Mouse (Mus musculus) embryonic facial prominence, embryonic 11.5 days (tissue): ENCODE data around the gene Bcl2. TPM values are rescaled to one million over a fixed set of nuclear protein-coding genes. Genes with fewer than 3 reads are reported as not detected.
A peak's percentile ranks its signal among the peaks of the same experiment; 100 is the strongest.

Source experiments
- ATAC-seq: fragments of 200-750 bp; cut with Nextera tagmentation; replicated peaks from 2 replicates; pipeline ENCODE4 v1.8.0; 2017; ENCODE audit warnings: low read depth; ENCODE audit not compliant: insufficient number of reproducible peaks, low FRiP score, low TSS enrichment
- DNase-seq: peaks from one replicate; pipeline ENCODE4 v3.0.0-alpha.2; 2015; ENCODE audit warnings: low spot score
- H3K27ac ChIP-seq: fragments of 300-500 bp; sonication (generic); replicated peaks from 2 replicates; pipeline ENCODE4 v1.5.1; 2014; ENCODE audit warnings: mild to moderate bottlenecking, low read depth, low read length, control low read depth
- H3K27me3 ChIP-seq: fragments of 300-500 bp; sonication (generic); 2 replicates; pipeline ENCODE4 v1.6.1; 2014; ENCODE audit warnings: mild to moderate bottlenecking, low read length, moderate library complexity, mixed read lengths; ENCODE audit not compliant: control insufficient read depth, insufficient read depth
- H3K36me3 ChIP-seq: fragments of 300-500 bp; sonication (generic); replicated peaks from 2 replicates; pipeline ENCODE4 v1.6.1; 2014; ENCODE audit warnings: low read depth, mild to moderate bottlenecking, low read length, moderate library complexity, mixed read lengths; ENCODE audit not compliant: control insufficient read depth, insufficient read depth
- H3K4me1 ChIP-seq: fragments of 300-500 bp; sonication (generic); 2 replicates; pipeline ENCODE4 v1.6.1; 2014; ENCODE audit warnings: low read length, mixed read lengths; ENCODE audit not compliant: control insufficient read depth, insufficient read depth
- H3K4me2 ChIP-seq: fragments of 300-500 bp; sonication (generic); 2 replicates; pipeline ENCODE4 v1.6.1; 2014; ENCODE audit warnings: low read depth, mild to moderate bottlenecking, control low read depth, low read length, moderate library complexity
- H3K4me3 ChIP-seq: fragments of 300-500 bp; sonication (generic); 2 replicates; pipeline ENCODE4 v1.5.1; 2014; ENCODE audit warnings: low read depth, low read length, control low read depth
- H3K9ac ChIP-seq: fragments of 300-500 bp; sonication (generic); replicated peaks from 2 replicates; pipeline ENCODE4 v1.6.1; 2014; ENCODE audit warnings: mild to moderate bottlenecking, control low read depth, low read length
- H3K9me3 ChIP-seq: fragments of 300-500 bp; sonication (generic); replicated peaks from 2 replicates; pipeline ENCODE4 v1.6.1; 2016; ENCODE audit warnings: mild to moderate bottlenecking, low read length, inconsistent platforms, mixed read lengths; ENCODE audit not compliant: control insufficient read depth
- WGBS: fragments of 180-500 bp; shearing (Covaris S2); extraction: QIAGEN DNeasy Blood & Tissue Kit; methylation state at CpG from one replicate; pipeline ENCODE4 v1.1.7; 2014; 5-methylcytosine and 5-hydroxymethylcytosine counted together
- polyA plus RNA-seq: library from polyadenylated mRNA; unstranded; fragments of >200 nt; fragmentation: Nextera tagmentation; extraction: Ambion mirVana; gene quantifications from 2 replicates; pipeline ENCODE4 v1.2.1, GENCODE M21; 2014

Gene Bcl2
- 7.1 and 7.6 TPM in 2 replicates for polyA plus RNA-seq

DNA sequence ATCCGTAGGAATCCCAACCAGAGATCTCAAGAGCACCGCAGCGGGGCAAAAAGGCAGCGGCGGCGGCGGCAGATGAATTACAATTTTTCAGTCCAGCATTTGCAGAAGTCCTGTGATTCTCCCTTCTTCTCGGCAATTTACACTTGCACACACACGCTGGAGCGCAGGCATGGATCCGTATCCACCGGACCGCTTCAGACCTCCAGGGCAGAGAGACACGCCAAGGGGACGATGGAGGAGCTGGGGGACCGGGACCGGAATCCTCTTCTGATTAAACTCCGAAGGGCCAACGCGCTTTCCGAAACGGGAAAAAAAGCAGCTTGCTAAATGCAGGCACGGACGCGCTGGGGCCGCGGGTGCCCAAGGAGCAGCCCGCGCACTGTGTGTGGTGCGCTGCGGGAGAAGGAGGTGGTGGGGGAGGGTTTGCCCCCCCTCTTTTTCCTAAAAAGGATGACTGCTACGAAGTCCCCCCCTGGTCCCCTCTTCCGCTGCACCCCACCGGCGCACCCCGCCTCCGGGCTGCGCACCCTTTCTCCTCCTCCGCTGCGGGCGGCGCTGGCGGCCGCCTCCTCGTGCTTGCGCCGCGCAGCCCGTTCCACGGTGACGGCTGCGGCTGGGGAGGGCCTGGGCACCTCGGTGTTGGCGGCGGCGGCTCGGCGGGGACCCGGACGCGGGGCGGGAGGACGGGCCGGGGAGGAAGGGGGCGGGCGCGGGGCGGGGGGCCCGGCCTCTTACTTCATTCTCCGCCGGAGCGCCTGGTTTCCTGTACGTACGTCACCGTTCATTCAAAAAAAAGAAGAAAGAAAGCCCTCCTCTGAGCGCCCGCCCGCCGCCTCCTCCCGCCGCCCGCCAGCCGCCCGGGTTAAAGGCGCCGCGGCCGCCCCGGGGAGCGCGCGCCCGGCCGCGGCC, at the start of gene Bcl2:
Gene Bcl2, minus strand, starts transcription at position 654 of the 909 bp plus-strand sequence.
- peak within 1 kb of the TSS; percentile 89 for H3K4me2 ChIP-seq
- no peaks in the 10 kb centered on the region for H3K36me3 ChIP-seq
- H3K4me1 ChIP-seq, result peaks cover 4% of the 10 kb centered on the region; the same call in 1 of the 2 replicates
- H3K9me3 ChIP-seq, result no peaks in the 10 kb centered on the region
- WGBS, result 0% methylated on average over 54 of the region's 95 CpGs
- H3K4me3 ChIP-seq, result peak within 1 kb of the TSS; percentile 66
- peak within 1 kb of the TSS; percentile 90 for H3K9ac ChIP-seq
- DNase-seq (peak; percentile 83), ATAC-seq (peak; percentile 84)
- H3K27ac ChIP-seq, result peak within 1 kb of the TSS; percentile 77
- H3K27me3 ChIP-seq, result no peaks in the 10 kb centered on the region

DNA sequence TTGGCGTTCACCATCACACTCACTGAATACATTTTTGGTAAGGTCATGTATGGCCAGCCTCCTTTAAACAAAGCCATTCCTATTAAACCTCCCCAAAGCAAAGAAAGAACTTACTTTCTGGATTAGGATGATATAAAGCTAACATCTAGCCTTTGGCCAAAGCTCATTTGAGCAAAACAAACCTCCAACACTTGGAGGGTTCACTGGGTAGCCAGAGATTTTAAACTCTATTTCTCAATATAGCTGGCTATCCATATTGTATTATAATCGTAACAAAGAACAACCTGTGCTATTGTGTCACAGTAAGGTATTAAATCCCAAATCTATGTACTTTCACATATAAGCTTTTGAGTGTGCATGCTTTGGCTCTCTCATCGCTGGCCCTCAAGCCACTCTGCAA, 46.7 kb upstream of the Bcl2 start:
- Histone ChIP-seq H3K4me1 (no peaks in the 10 kb centered on the region), H3K9me3 (no peaks in the 10 kb centered on the region), H3K36me3 (no peaks in the 10 kb centered on the region), H3K27ac (no peak overlapping the region), H3K4me2 (no peak overlapping the region), H3K9ac (no peak overlapping the region), H3K27me3 (no peaks in the 10 kb centered on the region), H3K4me3 (no peak overlapping the region)
- 86% methylated on average over 3 of the region's 3 CpGs for WGBS
- DNase-seq, result no peak
- no peak for ATAC-seq

DNA sequence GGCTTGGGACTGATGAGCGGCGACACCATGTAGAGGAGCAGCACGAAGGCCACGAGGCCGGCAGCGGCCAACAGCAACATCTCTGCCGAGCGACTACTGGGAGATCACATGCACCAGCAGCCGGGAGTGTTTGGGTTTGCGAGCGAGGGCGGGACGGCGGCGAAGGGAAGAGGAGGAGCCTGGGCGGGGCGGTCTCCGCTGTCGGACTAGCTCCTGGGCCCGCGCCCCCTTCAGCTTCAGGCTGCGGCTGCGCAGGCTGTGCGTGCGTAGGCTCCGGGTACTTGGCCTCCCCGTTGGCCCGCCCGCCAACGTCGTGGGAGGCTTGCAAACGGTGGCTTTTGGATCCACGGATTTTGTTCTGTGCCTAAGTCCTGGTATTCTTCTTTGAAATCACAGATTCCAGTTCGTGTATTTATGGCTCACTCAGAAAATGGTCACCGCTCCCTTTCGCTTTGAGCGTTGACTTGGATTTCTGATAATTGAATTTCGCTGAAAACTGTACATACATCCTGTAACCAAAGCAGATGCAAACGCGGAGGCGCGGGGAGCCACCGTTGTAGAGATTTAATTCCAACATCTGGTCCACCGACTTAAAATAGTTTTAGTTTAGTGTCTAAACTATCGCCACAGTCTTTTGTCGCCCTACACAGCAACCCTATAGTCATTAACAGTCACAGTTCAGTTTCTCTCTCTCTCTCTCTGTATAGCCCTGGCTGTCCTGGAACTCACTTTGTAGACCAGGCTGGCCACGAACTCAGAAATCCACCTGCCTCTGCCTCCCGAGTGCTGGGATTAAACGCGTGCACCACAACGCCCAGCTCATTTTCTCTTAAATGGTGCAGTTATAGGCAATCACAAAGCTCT, 45.7 kb upstream of the Bcl2 start, which contains the start of gene Kdsr:
Gene Kdsr, minus strand, starts transcription at position 156 of the 864 bp plus-strand sequence.
- Histone ChIP-seq H3K4me1 (no peaks in the 10 kb centered on the region), H3K36me3 (no peaks in the 10 kb centered on the region), H3K27me3 (no peaks in the 10 kb centered on the region), H3K27ac (peak within 1 kb of the TSS; percentile 70), H3K4me3 (peak within 1 kb of the TSS; percentile 51), H3K9me3 (no peaks in the 10 kb centered on the region), H3K4me2 (peak within 1 kb of the TSS; percentile 88), H3K9ac (peak within 1 kb of the TSS; percentile 70)
- ATAC-seq (peak; percentile 99), DNase-seq (peak; percentile 97)
- 4% methylated on average over 43 of the region's 51 CpGs for whole genome bisulfite sequencing

DNA sequence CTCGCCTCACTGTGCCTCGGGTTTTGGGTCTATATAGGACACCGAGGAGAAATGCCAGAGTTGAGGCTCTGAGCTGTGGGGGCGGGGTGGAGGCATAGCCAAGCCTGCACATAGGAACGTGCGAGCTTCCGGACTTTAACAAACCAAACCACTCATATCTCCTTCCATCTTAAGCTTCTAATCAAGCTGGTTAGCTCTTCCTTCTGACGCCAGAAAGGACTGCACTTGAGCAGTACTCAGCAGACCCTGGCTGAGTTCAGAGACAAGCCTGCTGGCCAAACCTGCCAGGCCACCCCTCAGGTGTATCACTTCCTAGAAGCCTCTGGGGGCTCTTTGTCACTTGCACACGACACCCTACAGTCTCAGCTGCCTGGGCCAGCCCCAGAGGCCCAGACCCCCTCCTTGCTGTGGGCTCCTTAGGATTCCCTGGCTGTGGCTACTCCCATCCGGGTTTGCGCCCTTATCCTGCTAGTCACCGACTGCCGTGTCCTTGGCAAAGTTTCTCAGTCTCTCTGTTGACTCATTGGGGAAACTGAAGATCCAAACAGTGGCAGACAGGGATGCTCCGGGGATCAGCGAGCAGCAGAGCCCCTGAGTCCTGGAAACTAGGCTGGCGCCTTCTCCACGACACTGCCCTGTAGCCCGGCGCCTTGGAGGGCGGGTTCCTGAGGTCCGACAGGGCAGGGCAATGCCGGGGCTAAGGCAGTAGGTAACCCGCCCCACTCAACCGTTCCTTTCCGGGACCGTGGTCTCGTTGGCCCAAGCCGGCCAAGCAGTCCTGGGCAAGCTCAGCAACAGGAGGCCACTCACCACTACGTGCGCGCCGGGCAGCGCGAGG, 44.9 kb upstream of the Bcl2 start:
- no peaks in the 10 kb centered on the region for H3K27me3 ChIP-seq
- DNase-seq (peak; percentile 27), ATAC-seq (peak; percentile 53)
- peak overlapping the region; percentile 70 for H3K9ac ChIP-seq
- H3K4me1 ChIP-seq, result no peaks in the 10 kb centered on the region
- H3K27ac ChIP-seq, result peak overlapping the region; percentile 44; the same call in 1 of the 2 replicates
- no peaks in the 10 kb centered on the region for H3K9me3 ChIP-seq
- H3K4me3 ChIP-seq, result peak overlapping the region; percentile 51
- H3K4me2 ChIP-seq, result peak overlapping the region; percentile 88
- WGBS, result 2% methylated on average over 34 of the region's 34 CpGs
- H3K36me3 ChIP-seq, result no peaks in the 10 kb centered on the region

DNA sequence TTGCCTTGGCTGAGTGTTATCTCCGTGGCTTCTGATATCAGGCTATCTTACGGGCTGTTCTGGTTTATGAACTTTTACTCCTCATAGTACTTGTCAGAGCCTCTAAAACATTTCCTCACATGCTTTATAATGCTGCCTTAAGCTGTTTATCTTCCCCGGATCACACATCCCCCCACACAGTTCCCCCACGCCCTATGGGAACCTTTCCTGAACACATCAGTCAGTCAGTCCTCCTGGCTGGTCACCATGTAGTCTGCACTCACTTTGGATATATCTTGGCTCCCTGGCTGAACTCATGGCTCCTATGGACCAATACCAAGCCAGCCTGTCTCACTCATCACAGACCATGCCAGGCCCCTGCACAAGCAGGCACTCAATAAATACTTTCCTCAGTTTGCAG, 42.6 kb upstream of the Bcl2 start:
- Histone ChIP-seq H3K9me3 (no peaks in the 10 kb centered on the region), H3K4me1 (no peaks in the 10 kb centered on the region), H3K27ac (no peak overlapping the region), H3K4me3 (no peak overlapping the region), H3K36me3 (no peaks in the 10 kb centered on the region), H3K9ac (no peak overlapping the region), H3K4me2 (no peak overlapping the region), H3K27me3 (no peaks in the 10 kb centered on the region)
- no peak for DNase-seq
- WGBS, result 86% methylated on average over 4 of the region's 4 CpGs
- no peak for ATAC-seq

DNA sequence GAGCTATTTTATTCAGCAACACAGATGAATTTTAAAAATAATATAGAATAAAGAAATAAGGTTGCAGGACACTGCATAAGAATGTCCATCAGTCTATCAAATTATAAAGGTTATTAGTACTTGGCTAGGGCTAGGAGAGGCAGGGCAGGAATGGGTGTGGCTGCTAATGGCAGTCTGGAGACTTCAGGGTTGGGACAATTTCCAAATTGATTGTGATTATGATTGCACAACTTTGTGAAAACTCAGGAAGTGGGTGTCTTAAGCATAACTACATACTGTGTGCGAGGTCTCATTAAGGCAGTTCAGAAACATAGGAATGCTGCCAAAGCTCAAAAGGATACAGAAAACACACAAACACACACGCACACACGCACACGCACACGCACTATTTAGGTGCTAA, 37.9 kb upstream of the Bcl2 start:
- Histone ChIP-seq H3K27ac (no peak overlapping the region), H3K4me1 (no peaks in the 10 kb centered on the region), H3K9ac (no peak overlapping the region), H3K27me3 (no peaks in the 10 kb centered on the region), H3K36me3 (no peaks in the 10 kb centered on the region), H3K4me3 (no peak overlapping the region), H3K9me3 (no peaks in the 10 kb centered on the region), H3K4me2 (no peak overlapping the region)
- DNase-seq, result no peak
- 97% methylated on average over 5 of the region's 5 CpGs for WGBS
- no peak for ATAC-seq

DNA sequence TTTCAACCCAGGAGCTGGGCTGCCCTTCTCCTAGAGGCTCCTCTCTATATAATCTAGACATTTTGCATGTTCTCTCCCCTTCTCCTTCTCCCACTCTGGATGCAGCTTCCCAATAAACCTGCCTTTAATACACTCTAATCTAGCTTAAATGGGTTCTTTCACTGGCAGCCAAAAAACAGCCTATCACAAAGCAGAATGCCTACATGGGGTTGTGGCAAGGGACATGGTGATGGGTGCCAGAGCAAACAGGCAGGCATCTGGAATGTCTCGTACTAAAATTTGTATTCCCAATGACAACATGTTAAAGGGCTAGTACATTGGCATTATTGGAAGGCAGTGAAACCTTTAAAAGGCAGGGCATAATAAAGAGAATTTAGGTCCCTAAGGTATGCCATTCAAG, 36.6 kb upstream of the Bcl2 start:
- H3K9me3 ChIP-seq, result no peaks in the 10 kb centered on the region
- H3K4me1 ChIP-seq, result no peaks in the 10 kb centered on the region
- WGBS, result 77% methylated on average over 1 of the region's 1 CpGs
- DNase-seq (no peak), ATAC-seq (no peak)
- no peak overlapping the region for H3K9ac ChIP-seq
- H3K27ac ChIP-seq, result no peak overlapping the region
- H3K27me3 ChIP-seq, result no peaks in the 10 kb centered on the region
- no peaks in the 10 kb centered on the region for H3K36me3 ChIP-seq
- no peak overlapping the region for H3K4me2 ChIP-seq
- H3K4me3 ChIP-seq, result no peak overlapping the region
